Mouse (Mus musculus) testis, adult 2 months (tissue): ENCODE measurements around the gene Kras.

Experiments
- CTCF ChIP-seq: fragments of 200-500 bp; IDR thresholded peaks from 2 replicates; pipeline ENCODE4 v1.5.1; 2012; ENCODE audit warnings: low read depth, mild to moderate bottlenecking, inconsistent platforms, low read length, moderate library complexity; ENCODE audit not compliant: control insufficient read depth, insufficient read depth, insufficient replicate concordance
- POLR2A ChIP-seq: fragments of 200-500 bp; IDR thresholded peaks from 2 replicates; pipeline ENCODE4 v1.6.1; 2012; ENCODE audit warnings: low read depth, mild to moderate bottlenecking, inconsistent platforms, low read length, moderate library complexity; ENCODE audit not compliant: control insufficient read depth

DNA sequence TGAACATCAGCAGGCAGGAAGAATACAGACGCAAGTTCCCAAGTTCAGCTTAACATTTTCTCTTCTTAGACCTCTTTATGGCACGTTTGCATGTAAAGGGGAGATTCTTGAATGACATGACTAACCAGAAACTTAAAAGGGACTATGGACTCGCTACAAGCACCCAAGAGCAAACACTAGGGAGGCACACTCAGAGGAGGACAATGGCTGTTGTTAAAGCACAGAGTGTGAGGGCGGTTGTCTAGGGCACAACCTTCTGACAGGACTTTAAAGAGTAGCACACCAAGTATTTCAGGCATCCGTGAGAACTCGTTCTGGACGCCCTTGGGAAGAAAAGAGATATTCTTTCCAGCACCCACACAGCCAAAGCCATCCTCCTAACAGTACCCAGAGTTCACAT lies 47.6 kb upstream of the Kras start:
- TF ChIP-seq CTCF, result no peak
- no peak for TF ChIP-seq POLR2A
